Mouse (Mus musculus) E14TG2a.4 (cell line): ENCODE measurements around the gene Aunip.

Experiments used
- CTCF ChIP-seq: conservative IDR thresholded peaks from 2 replicates; pipeline ENCODE4 v1.5.1; 2014; ENCODE audit warnings: low read length
- NANOG ChIP-seq: IDR thresholded peaks from 2 replicates; pipeline ENCODE4 v1.6.1; 2014; ENCODE audit warnings: borderline replicate concordance, low read length, mixed read lengths

- TF ChIP-seq CTCF, result no peak
- no peak for TF ChIP-seq NANOG
Measured at GRCm38 (mm10) chr4:134525806-134526205, 15.0 kb downstream of the Aunip start.
